Mouse (Mus musculus) forebrain, postnatal 0 days (tissue): ENCODE measurements around the gene Mrpl50. TPM values are rescaled to one million over a fixed set of nuclear protein-coding genes. Genes with fewer than 3 reads are reported as not detected.

Experiments used
- ATAC-seq: fragments of 200-750 bp; cut with Nextera tagmentation; 2 replicates; pipeline ENCODE4 v1.8.0; 2017; ENCODE audit warnings: mild to moderate bottlenecking, moderate library complexity
- DNase-seq: peaks from one replicate; pipeline ENCODE4 v3.0.0-alpha.2; 2015
- H3K27ac ChIP-seq: fragments of 300-500 bp; sonication (generic); 2 replicates; pipeline ENCODE4 v1.5.1; 2014; ENCODE audit warnings: low read depth, mild to moderate bottlenecking, antibody characterized with exemption, low read length, moderate library complexity, mixed read lengths
- H3K27me3 ChIP-seq: fragments of 300-500 bp; sonication (generic); 2 replicates; pipeline ENCODE4 v1.6.1; 2014; ENCODE audit warnings: mild to moderate bottlenecking, low read length, mixed read lengths; ENCODE audit not compliant: insufficient read depth
- H3K36me3 ChIP-seq: fragments of 300-500 bp; sonication (generic); 2 replicates; pipeline ENCODE4 v1.6.1; 2014; ENCODE audit warnings: mild to moderate bottlenecking, moderate library complexity; ENCODE audit not compliant: insufficient read depth
- H3K4me1 ChIP-seq: fragments of 300-500 bp; sonication (generic); 2 replicates; pipeline ENCODE4 v1.6.1; 2014; ENCODE audit warnings: antibody characterized with exemption; ENCODE audit not compliant: insufficient read depth
- H3K4me2 ChIP-seq: fragments of 300-500 bp; sonication (generic); 2 replicates; pipeline ENCODE4 v1.6.1; 2014; ENCODE audit warnings: low read depth, mild to moderate bottlenecking, moderate library complexity
- H3K4me3 ChIP-seq: fragments of 300-500 bp; sonication (generic); 2 replicates; pipeline ENCODE4 v1.5.1; 2014; ENCODE audit warnings: low read depth, low read length, mixed read lengths
- H3K9ac ChIP-seq: fragments of 300-500 bp; sonication (generic); 2 replicates; pipeline ENCODE4 v1.6.1; 2014; ENCODE audit warnings: mild to moderate bottlenecking
- H3K9me3 ChIP-seq: fragments of 300-500 bp; sonication (generic); 2 replicates; pipeline ENCODE4 v1.6.1; 2016; ENCODE audit warnings: low read length
- CTCF ChIP-seq: sonication (generic); IDR thresholded peaks from 2 replicates; pipeline ENCODE4 v1.5.1; 2016; ENCODE audit warnings: antibody characterized with exemption, control low read depth, low read depth
- WGBS: fragments of 180-500 bp; shearing (Covaris S2); extraction: QIAGEN DNeasy Blood & Tissue Kit; methylation state at CpG from one replicate; pipeline ENCODE4 v1.1.7; 2014; 5-methylcytosine and 5-hydroxymethylcytosine counted together
- polyA plus RNA-seq: library from polyadenylated mRNA; unstranded; fragments of >200 nt; fragmentation: Nextera tagmentation; extraction: Ambion mirVana; gene quantifications from 2 replicates; pipeline ENCODE4 v1.2.1, GENCODE M21; 2015
- total RNA-seq: library from RNA; depleted of rRNA; stranded (reverse); fragments of >200 nt; gene quantifications from 2 replicates; pipeline ENCODE4 v1.2.3, GENCODE M21; 2014; rRNA removed

The Mrpl50 gene
- total and polyA plus RNA-seq, 2 experiments from 2014 or later = 55.2 to 74.1 TPM

GRCm38 (mm10) chr4:49478118-49478877 is 42.6 kb downstream of the Mrpl50 start:
- Histone ChIP-seq H3K9ac (no peak overlapping the region), H3K4me3 (no peak overlapping the region), H3K4me2 (peak overlapping the region; percentile 26), H3K36me3 (no peaks in the 10 kb centered on the region), H3K4me1 (no peaks in the 10 kb centered on the region), H3K27me3 (no peaks in the 10 kb centered on the region), H3K9me3 (no peaks in the 10 kb centered on the region), H3K27ac (no peak overlapping the region)
- ATAC-seq = no peak
- TF ChIP-seq CTCF = no peak
- 22% methylated on average over 19 of the region's 19 CpGs for WGBS
- no peak for DNase-seq

GRCm38 (mm10) chr4:49474583-49474982 is 46.3 kb downstream of the Mrpl50 start:
- no peaks in the 10 kb centered on the region for H3K27me3 ChIP-seq
- no peak overlapping the region for H3K4me3 ChIP-seq
- ATAC-seq = no peak
- DNase-seq = no peak
- no peaks in the 10 kb centered on the region for H3K4me1 ChIP-seq
- no peaks in the 10 kb centered on the region for H3K9me3 ChIP-seq
- no peak overlapping the region for H3K4me2 ChIP-seq
- H3K9ac ChIP-seq = no peak overlapping the region
- TF ChIP-seq CTCF = no peak
- no peak overlapping the region for H3K27ac ChIP-seq
- H3K36me3 ChIP-seq = no peaks in the 10 kb centered on the region

GRCm38 (mm10) chr4:49473435-49474100 is 47.3 kb downstream of the Mrpl50 start, which contains the start of gene Acnat1:
Acnat1 (minus strand) TSS chr4:49473912.
- WGBS = 42% methylated on average over 3 of the region's 3 CpGs

GRCm38 (mm10) chr4:49469435-49470151 is 51.3 kb downstream of the Mrpl50 start:
- H3K27ac ChIP-seq = no peak overlapping the region
- no peak overlapping the region for H3K9ac ChIP-seq
- H3K36me3 ChIP-seq = no peaks in the 10 kb centered on the region
- H3K4me1 ChIP-seq = no peaks in the 10 kb centered on the region
- no peaks in the 10 kb centered on the region for H3K9me3 ChIP-seq
- no peak overlapping the region for H3K4me2 ChIP-seq
- DNase-seq (no peak), ATAC-seq (no peak)
- no peaks in the 10 kb centered on the region for H3K27me3 ChIP-seq
- H3K4me3 ChIP-seq = no peak overlapping the region
- TF ChIP-seq CTCF = no peak
- 88% methylated on average over 3 of the region's 3 CpGs for WGBS

More at GRCm38 (mm10) chr4:49473435-49474100, 47.3 kb downstream of the Mrpl50 start, which contains the start of gene Acnat1:
- TF ChIP-seq CTCF = no peak
- no peaks in the 10 kb centered on the region for H3K9me3 ChIP-seq
- no peaks in the 10 kb centered on the region for H3K36me3 ChIP-seq
- no peaks in the 10 kb centered on the region for H3K4me1 ChIP-seq
- H3K27ac ChIP-seq = no peak within 1 kb of the TSS
- ATAC-seq (no peak), DNase-seq (no peak)
- H3K9ac ChIP-seq = no peak within 1 kb of the TSS
- no peak within 1 kb of the TSS for H3K4me3 ChIP-seq
- no peak within 1 kb of the TSS for H3K4me2 ChIP-seq
- no peaks in the 10 kb centered on the region for H3K27me3 ChIP-seq

GRCm38 (mm10) chr4:49467360-49467759 is 53.5 kb downstream of the Mrpl50 start:
- no peaks in the 10 kb centered on the region for H3K27me3 ChIP-seq
- H3K4me1 ChIP-seq = no peaks in the 10 kb centered on the region
- WGBS = 87% methylated on average over 6 of the region's 6 CpGs
- DNase-seq = no peak
- no peak overlapping the region for H3K9ac ChIP-seq
- H3K9me3 ChIP-seq = no peaks in the 10 kb centered on the region
- H3K4me3 ChIP-seq = no peak overlapping the region
- TF ChIP-seq CTCF = no peak
- no peak overlapping the region for H3K27ac ChIP-seq
- H3K4me2 ChIP-seq = no peak overlapping the region
- no peak for ATAC-seq
- no peaks in the 10 kb centered on the region for H3K36me3 ChIP-seq

Other genes with a start within 250 kb of the Mrpl50 start
- not detected in 2 replicates for gene Acnat2, start 112.9 kb downstream of the Mrpl50 start, total RNA-seq
- gene Acnat2, start 112.9 kb downstream of the Mrpl50 start, polyA plus RNA-seq = not detected in 2 replicates
- 0.43 TPM in 1 of 2 replicates, not detected in the other for gene Acnat1, start 47.2 kb downstream of the Mrpl50 start, total RNA-seq
- not detected in 2 replicates for gene Acnat1, start 47.2 kb downstream of the Mrpl50 start, polyA plus RNA-seq
- not detected in 2 replicates for gene Baat, start 14.5 kb downstream of the Mrpl50 start, total RNA-seq
- 0.10 TPM in 1 of 2 replicates, not detected in the other for gene Baat, start 14.5 kb downstream of the Mrpl50 start, polyA plus RNA-seq
- 9.2 and 11.3 TPM in 2 replicates for gene Zfp189, start 83 bp upstream of the Mrpl50 start, total RNA-seq
- gene Zfp189, start 83 bp upstream of the Mrpl50 start, polyA plus RNA-seq = 3.7 and 4.1 TPM in 2 replicates
- 0.46 and 0.57 TPM in 2 replicates for gene Aldob, start 28.5 kb upstream of the Mrpl50 start, total RNA-seq
- gene Aldob, start 28.5 kb upstream of the Mrpl50 start, polyA plus RNA-seq = 0.27 and 0.39 TPM in 2 replicates
- gene Tmem246, start 76.8 kb upstream of the Mrpl50 start, total RNA-seq = 93.2 and 98.3 TPM in 2 replicates
- gene Tmem246, start 76.8 kb upstream of the Mrpl50 start, polyA plus RNA-seq = 101 and 119 TPM in 2 replicates
- 76.9 and 79.1 TPM in 2 replicates for gene Rnf20, start 110.9 kb upstream of the Mrpl50 start, total RNA-seq
- 35.6 and 44.1 TPM in 2 replicates for gene Rnf20, start 110.9 kb upstream of the Mrpl50 start, polyA plus RNA-seq
- 0.46 and 0.90 TPM in 2 replicates for gene Ppp3r2, start 160.9 kb upstream of the Mrpl50 start, total RNA-seq
- gene Ppp3r2, start 160.9 kb upstream of the Mrpl50 start, polyA plus RNA-seq = 0.18 and 0.19 TPM in 2 replicates